Mouse (Mus musculus): ENCODE data around the gene Phospho1. TPM values are rescaled to one million over a fixed set of nuclear protein-coding genes. Genes with fewer than 3 reads are reported as not detected.

Phospho1 gene
- total and polyA plus RNA-seq, 2 experiments from 2014 or later: 2.1 TPM; not detected in 1

GRCm38 (mm10) chr11:95828181-95828964 lies 4.1 kb downstream of the Phospho1 start:
- no peak overlapping the region for H3K9ac ChIP-seq (replicated peaks; ENCODE audit: low read length, poor library complexity, severe bottlenecking)
- no peak overlapping the region for H3K27ac ChIP-seq (ENCODE audit: low read depth, low read length)
- H3K4me2 ChIP-seq (ENCODE audit: low read depth, low read length, poor library complexity, severe bottlenecking): no peak overlapping the region
- H3K27me3 ChIP-seq (ENCODE audit: insufficient read depth, low read length): peaks cover 78% of the 10 kb centered on the region
- ATAC-seq (ENCODE audit: low FRiP score) (no peak), DNase-seq (ENCODE audit: low spot score) (no peak)
- no peak overlapping the region for H3K4me3 ChIP-seq (ENCODE audit: low read depth, low read length)
- 72% methylated on average over 11 of the region's 11 CpGs for WGBS
- no peaks in the 10 kb centered on the region for H3K36me3 ChIP-seq (ENCODE audit: insufficient read depth, low read length)
- H3K9me3 ChIP-seq (ENCODE audit: low read length): no peaks in the 10 kb centered on the region
- TF ChIP-seq CTCF (IDR thresholded peaks at IDR 0.05): no peak
- H3K4me1 ChIP-seq (ENCODE audit: insufficient read depth, low read length): peaks cover 12% of the 10 kb centered on the region; the same call in 1 of the 2 replicates

- Histone ChIP-seq H3K36me3 (ENCODE audit: insufficient read depth, low read length) (no peaks in the 10 kb centered on the region), H3K4me1 (ENCODE audit: insufficient read depth, low read length) (peaks cover 12% of the 10 kb centered on the region; the same call in 1 of the 2 replicates), H3K9ac (replicated peaks; ENCODE audit: low read length, poor library complexity, severe bottlenecking) (no peak overlapping the region), H3K4me3 (ENCODE audit: low read depth, low read length) (no peak overlapping the region), H3K27ac (ENCODE audit: low read depth, low read length) (no peak overlapping the region), H3K9me3 (ENCODE audit: low read length) (no peaks in the 10 kb centered on the region), H3K4me2 (ENCODE audit: low read depth, low read length, poor library complexity, severe bottlenecking) (no peak overlapping the region), H3K27me3 (ENCODE audit: insufficient read depth, low read length) (peaks cover 89% of the 10 kb centered on the region)
- no peak for TF ChIP-seq CTCF (IDR thresholded peaks at IDR 0.05)
- ATAC-seq (ENCODE audit: low FRiP score) (no peak), DNase-seq (ENCODE audit: low spot score) (no peak)
- WGBS: 37% methylated on average over 4 of the region's 4 CpGs
These were observed 5.3 kb downstream of the Phospho1 start for GRCm38 (mm10) chr11:95829526-95830050.

- Histone ChIP-seq H3K27me3 (ENCODE audit: insufficient read depth, low read length) (peaks cover 85% of the 10 kb centered on the region), H3K4me2 (ENCODE audit: low read depth, low read length, poor library complexity, severe bottlenecking) (peak overlapping the region; percentile 43), H3K27ac (ENCODE audit: low read depth, low read length) (no peak overlapping the region), H3K4me1 (ENCODE audit: insufficient read depth, low read length) (peaks cover 8% of the 10 kb centered on the region; the same call in 1 of the 2 replicates), H3K9ac (replicated peaks; ENCODE audit: low read length, poor library complexity, severe bottlenecking) (no peak overlapping the region), H3K9me3 (ENCODE audit: low read length) (no peaks in the 10 kb centered on the region), H3K36me3 (ENCODE audit: insufficient read depth, low read length) (no peaks in the 10 kb centered on the region), H3K4me3 (ENCODE audit: low read depth, low read length) (peak overlapping the region; percentile 25)
- 2% methylated on average over 79 of the region's 80 CpGs for WGBS
- no peak for TF ChIP-seq CTCF (IDR thresholded peaks at IDR 0.05)
- ATAC-seq (ENCODE audit: low FRiP score): no peak
- no peak for DNase-seq (ENCODE audit: low spot score)
These were observed 6.3 kb downstream of the Phospho1 start for GRCm38 (mm10) chr11:95830411-95831275.

- TF ChIP-seq CTCF (IDR thresholded peaks at IDR 0.05): no peak
- Histone ChIP-seq H3K36me3 (ENCODE audit: insufficient read depth, low read length) (no peaks in the 10 kb centered on the region), H3K9ac (replicated peaks; ENCODE audit: low read length, poor library complexity, severe bottlenecking) (no peak overlapping the region), H3K4me3 (ENCODE audit: low read depth, low read length) (peak overlapping the region; percentile 25), H3K27me3 (ENCODE audit: insufficient read depth, low read length) (peaks cover 87% of the 10 kb centered on the region), H3K9me3 (ENCODE audit: low read length) (no peaks in the 10 kb centered on the region), H3K27ac (ENCODE audit: low read depth, low read length) (no peak overlapping the region), H3K4me1 (ENCODE audit: insufficient read depth, low read length) (peaks cover 8% of the 10 kb centered on the region; the same call in 1 of the 2 replicates), H3K4me2 (ENCODE audit: low read depth, low read length, poor library complexity, severe bottlenecking) (peak overlapping the region; percentile 43)
- WGBS: 8% methylated on average over 10 of the region's 10 CpGs
- ATAC-seq (ENCODE audit: low FRiP score) (no peak), DNase-seq (ENCODE audit: low spot score) (no peak)
These were observed 6.9 kb downstream of the Phospho1 start for GRCm38 (mm10) chr11:95831276-95831619.

GRCm38 (mm10) chr11:95831641-95832040 lies 7.3 kb downstream of the Phospho1 start:
- WGBS: 5% methylated on average over 14 of the region's 15 CpGs
- no peak overlapping the region for H3K4me3 ChIP-seq (ENCODE audit: low read depth, low read length)
- no peak overlapping the region for H3K4me2 ChIP-seq (ENCODE audit: low read depth, low read length, poor library complexity, severe bottlenecking)

More at GRCm38 (mm10) chr11:95831641-95832040, 7.3 kb downstream of the Phospho1 start:
- H3K36me3 ChIP-seq (ENCODE audit: insufficient read depth, low read length): no peaks in the 10 kb centered on the region
- ATAC-seq (ENCODE audit: low FRiP score) (no peak), DNase-seq (ENCODE audit: low spot score) (no peak)
- no peaks in the 10 kb centered on the region for H3K9me3 ChIP-seq (ENCODE audit: low read length)
- peak; percentile 35; the same call in 1 of the 2 replicates for TF ChIP-seq CTCF (IDR thresholded peaks at IDR 0.05)
- H3K27ac ChIP-seq (ENCODE audit: low read depth, low read length): no peak overlapping the region
- peaks cover 86% of the 10 kb centered on the region for H3K27me3 ChIP-seq (ENCODE audit: insufficient read depth, low read length)
- no peak overlapping the region for H3K9ac ChIP-seq (replicated peaks; ENCODE audit: low read length, poor library complexity, severe bottlenecking)
- H3K4me1 ChIP-seq (ENCODE audit: insufficient read depth, low read length): peaks cover 8% of the 10 kb centered on the region; the same call in 1 of the 2 replicates

All from midbrain, postnatal 0 days (tissue).